In the genomic region with DNA sequence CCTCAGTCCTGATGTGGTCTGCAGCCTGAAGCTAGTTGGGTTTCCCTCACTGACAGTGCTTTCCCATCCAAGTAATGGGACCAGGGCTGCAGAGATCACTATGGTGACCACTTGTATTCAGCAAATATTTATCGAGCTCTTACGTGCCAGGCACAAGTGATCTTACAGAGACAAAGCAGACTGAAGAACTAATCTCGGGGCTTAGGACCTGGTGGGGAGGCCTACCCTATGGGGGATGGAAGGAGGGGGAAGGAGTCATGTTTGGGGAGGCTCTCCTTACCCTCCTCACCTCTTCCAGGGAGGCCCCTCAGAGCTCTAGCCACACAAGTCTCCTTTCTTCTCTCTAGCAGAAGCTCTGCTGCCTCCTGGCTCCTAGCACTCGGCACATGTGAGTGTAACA, we compare ENCODE assay signal across 15 mouse cellular contexts. TPM values are rescaled to one million over a fixed set of nuclear protein-coding genes. Genes with fewer than 3 reads are reported as not detected.
DNase-seq lines count a peak whose midpoint lies in the region; ATAC-seq and TF ChIP-seq lines count a peak whose summit lies in the region.
"Had no signal": no experiment of that assay in that cellular context is flagged by ENCODE, and none has a peak within 500 bp of the region (broad histone marks: within the 10 kb centered on the region; RNA-seq: fewer than 3 reads in every experiment).

No protein-coding gene starts in this region.

- no peak for TF ChIP-seq CTCF in lung, postnatal 0 days (IDR thresholded peaks at IDR 0.05)

- 77% methylated on average over 4 of the region's 4 CpGs for WGBS in kidney, embryonic 14.5 days
- WGBS in lung, embryonic 15.5 days, result 38% methylated on average over 4 of the region's 4 CpGs
- WGBS in embryonic facial prominence, embryonic 10.5 days, result 62% methylated on average over 4 of the region's 4 CpGs
- WGBS in lung, postnatal 0 days, result 49% methylated on average over 4 of the region's 4 CpGs

- H3K4me2 ChIP-seq in kidney, embryonic 14.5 days (replicated peaks; ENCODE audit: low read depth, low read length), result no peak overlapping the region
- H3K4me2 ChIP-seq in lung, embryonic 15.5 days, result no peak overlapping the region
- H3K4me2 ChIP-seq in lung, postnatal 0 days (replicated peaks; ENCODE audit: low read depth, low read length), result no peak overlapping the region
- H3K4me2 ChIP-seq: embryonic facial prominence, embryonic 13.5 days; forebrain, embryonic 13.5 days; heart, embryonic 12.5 days; hindbrain, embryonic 15.5 days had no signal

- H3K4me1 ChIP-seq in kidney, embryonic 14.5 days (ENCODE audit: control insufficient read depth, insufficient read depth, low read length), result 0 out of 2 replicates have a peak, but pooled peaks cover 16% of the 10 kb centered on the region
- peaks cover 43% of the 10 kb centered on the region for H3K4me1 ChIP-seq in lung, embryonic 15.5 days
- H3K4me1 ChIP-seq in embryonic facial prominence, embryonic 10.5 days, result peaks cover 41% of the 10 kb centered on the region
- peaks cover 22% of the 10 kb centered on the region for H3K4me1 ChIP-seq in lung, postnatal 0 days (ENCODE audit: insufficient read depth, low read depth, low read length)

- DNase-seq in kidney, adult 11 months, result no peak
- no peak for DNase-seq in lung, postnatal 14 days
- no peak for DNase-seq in embryonic facial prominence, embryonic 10.5 days (ENCODE audit: low spot score)
- no peak for DNase-seq in lung, postnatal 0 days (ENCODE audit: low spot score)
- DNase-seq in embryo, embryonic 9.5 days (ENCODE audit: extremely low spot score), result no peak
- DNase-seq in heart, postnatal 36 days, result no peak
- DNase-seq: right cerebral cortex, postnatal 4 days had no signal

- intact Hi-C loops in heart, postnatal 36 days (cut with DNase I), result no loop called here

- H3K36me3 ChIP-seq in kidney, embryonic 14.5 days (ENCODE audit: control insufficient read depth, insufficient read depth, low read length), result no peaks in the 10 kb centered on the region
- no peaks in the 10 kb centered on the region for H3K36me3 ChIP-seq in lung, embryonic 15.5 days
- H3K36me3 ChIP-seq in embryonic facial prominence, embryonic 10.5 days (replicated peaks), result no peaks in the 10 kb centered on the region
- no peaks in the 10 kb centered on the region for H3K36me3 ChIP-seq in lung, postnatal 0 days (ENCODE audit: insufficient read depth, low read length)
- H3K36me3 ChIP-seq: heart, embryonic 12.5 days had no signal

- H3K27ac ChIP-seq in kidney, embryonic 14.5 days (ENCODE audit: low read depth, low read length), result peak overlapping the region; percentile 7; the same call in 1 of the 2 replicates
- peak overlapping the region; percentile 22 for H3K27ac ChIP-seq in lung, embryonic 15.5 days
- H3K27ac ChIP-seq in embryonic facial prominence, embryonic 10.5 days (replicated peaks), result peak overlapping the region; percentile 44; the same call in 1 of the 2 replicates
- H3K27ac ChIP-seq in lung, postnatal 0 days (ENCODE audit: low read length), result 0 out of 2 replicates have a peak overlapping the region, but pooled peaks have one; percentile 3
- H3K27ac ChIP-seq: embryonic facial prominence, embryonic 13.5 days; forebrain, embryonic 13.5 days; hindbrain, embryonic 15.5 days; liver, embryonic 14.5 days had no signal

- no peak for ATAC-seq in kidney, embryonic 14.5 days (ENCODE audit: low FRiP score, low TSS enrichment)
- no peak for ATAC-seq in lung, embryonic 15.5 days (ENCODE audit: borderline replicate concordance, extremely low read depth, low FRiP score, low TSS enrichment)
- ATAC-seq in lung, postnatal 0 days, result no peak
- ATAC-seq: forebrain, embryonic 13.5 days had no signal

- peaks cover 16% of the 10 kb centered on the region for H3K27me3 ChIP-seq in kidney, embryonic 14.5 days (ENCODE audit: control insufficient read depth, insufficient read depth, low read length)
- H3K27me3 ChIP-seq in lung, embryonic 15.5 days, result peaks cover 24% of the 10 kb centered on the region
- peaks cover 50% of the 10 kb centered on the region for H3K27me3 ChIP-seq in embryonic facial prominence, embryonic 10.5 days (replicated peaks; ENCODE audit: low read depth, poor library complexity, severe bottlenecking)
- H3K27me3 ChIP-seq in lung, postnatal 0 days (replicated peaks; ENCODE audit: insufficient read depth, low read length), result no peaks in the 10 kb centered on the region
- H3K27me3 ChIP-seq: Patski had no signal

- H3K4me3 ChIP-seq in kidney, embryonic 14.5 days (ENCODE audit: low read length), result no peak overlapping the region
- H3K4me3 ChIP-seq in lung, embryonic 15.5 days, result no peak overlapping the region
- no peak overlapping the region for H3K4me3 ChIP-seq in embryonic facial prominence, embryonic 10.5 days
- H3K4me3 ChIP-seq in lung, postnatal 0 days (ENCODE audit: low read depth, low read length), result no peak overlapping the region
- H3K4me3 ChIP-seq: embryonic facial prominence, embryonic 13.5 days; forebrain, embryonic 13.5 days; heart, embryonic 12.5 days; hindbrain, embryonic 15.5 days had no signal

- no peak for TF ChIP-seq EP300 in lung, postnatal 0 days (IDR thresholded peaks at IDR 0.05)

- H3K9me3 ChIP-seq in kidney, embryonic 14.5 days (ENCODE audit: control insufficient read depth, low read length), result no peaks in the 10 kb centered on the region
- no peaks in the 10 kb centered on the region for H3K9me3 ChIP-seq in lung, embryonic 15.5 days
- H3K9me3 ChIP-seq in embryonic facial prominence, embryonic 10.5 days, result no peaks in the 10 kb centered on the region
- no peaks in the 10 kb centered on the region for H3K9me3 ChIP-seq in lung, postnatal 0 days (ENCODE audit: low read length)
- H3K9me3 ChIP-seq: embryonic facial prominence, embryonic 13.5 days; forebrain, embryonic 13.5 days; heart, embryonic 12.5 days; hindbrain, embryonic 15.5 days had no signal

- H3K9ac ChIP-seq in kidney, embryonic 14.5 days (ENCODE audit: low read depth, low read length), result no peak overlapping the region
- H3K9ac ChIP-seq in lung, embryonic 15.5 days, result no peak overlapping the region
- H3K9ac ChIP-seq in lung, postnatal 0 days (replicated peaks; ENCODE audit: low read depth), result no peak overlapping the region
- H3K9ac ChIP-seq: embryonic facial prominence, embryonic 13.5 days; forebrain, embryonic 13.5 days; heart, embryonic 12.5 days; hindbrain, embryonic 15.5 days; liver, embryonic 14.5 days had no signal

RNA-seq across cellular contexts. Expression of a gene that starts 5.0 kb away (rescaled TPM):
- polyA plus RNA-seq in kidney, embryonic 14.5 days (2014; fragmentation: Nextera tagmentation; extraction: Ambion mirVana), result 2.2 and 2.8 TPM in 2 replicates
- polyA plus RNA-seq in lung, embryonic 15.5 days (2015; fragmentation: Nextera tagmentation; extraction: Ambion mirVana), result 7.7 and 7.8 TPM in 2 replicates
- polyA plus RNA-seq in embryonic facial prominence, embryonic 10.5 days (2016; fragmentation: Nextera tagmentation; extraction: Ambion mirVana), result 5.6 and 6.9 TPM in 2 replicates
- polyA plus RNA-seq in lung, postnatal 0 days (2015; fragmentation: Nextera tagmentation; extraction: Ambion mirVana), result 5.4 and 6.1 TPM in 2 replicates
- total RNA-seq in heart, postnatal 36 days (2021), result under 1 TPM; 0.84 to 1.00 TPM

RNA-seq across cellular contexts. Expression of a gene that starts 23.8 kb away (rescaled TPM):
- polyA plus RNA-seq in kidney, embryonic 14.5 days (2014; fragmentation: Nextera tagmentation; extraction: Ambion mirVana), result 8.7 and 12.9 TPM in 2 replicates
- 11.0 and 12.5 TPM in 2 replicates for polyA plus RNA-seq in lung, embryonic 15.5 days (2015; fragmentation: Nextera tagmentation; extraction: Ambion mirVana)
- polyA plus RNA-seq in embryonic facial prominence, embryonic 10.5 days (2016; fragmentation: Nextera tagmentation; extraction: Ambion mirVana), result 13.7 and 13.8 TPM in 2 replicates
- 5.3 and 6.5 TPM in 2 replicates for polyA plus RNA-seq in lung, postnatal 0 days (2015; fragmentation: Nextera tagmentation; extraction: Ambion mirVana)
- 1 to 10 TPM; 5.8 to 6.3 TPM for total RNA-seq in heart, postnatal 36 days (2021)

RNA-seq across cellular contexts. Expression of a gene that starts 24.9 kb away (rescaled TPM):
- polyA plus RNA-seq in kidney, embryonic 14.5 days (2014; fragmentation: Nextera tagmentation; extraction: Ambion mirVana), result 0.61 and 0.76 TPM in 2 replicates
- 1.6 and 2.2 TPM in 2 replicates for polyA plus RNA-seq in lung, embryonic 15.5 days (2015; fragmentation: Nextera tagmentation; extraction: Ambion mirVana)
- 0.79 and 1.0 TPM in 2 replicates for polyA plus RNA-seq in embryonic facial prominence, embryonic 10.5 days (2016; fragmentation: Nextera tagmentation; extraction: Ambion mirVana)
- polyA plus RNA-seq in lung, postnatal 0 days (2015; fragmentation: Nextera tagmentation; extraction: Ambion mirVana), result 1.9 and 2.1 TPM in 2 replicates
- total RNA-seq in heart, postnatal 36 days (2021), result under 1 TPM; 0.33 to 0.38 TPM
- polyA plus RNA-seq: Patski had no signal
